Mouse (Mus musculus) gastrocnemius, adult 2 months (tissue): ENCODE measurements around the gene Set. TPM values are rescaled to one million over a fixed set of nuclear protein-coding genes. Genes with fewer than 3 reads are reported as not detected.

Experiments used
- DNase-seq: peaks from one replicate; pipeline ENCODE4 v3.0.0; 2022
- H3K27ac ChIP-seq: fragments of 200-600 bp; 2 replicates; pipeline ENCODE4 v1.8.1; 2022; ENCODE audit warnings: mild to moderate bottlenecking
- H3K4me3 ChIP-seq: fragments of 200-600 bp; 2 replicates; pipeline ENCODE4 v1.8.1; 2022; ENCODE audit warnings: mild to moderate bottlenecking, moderate library complexity
- CTCF ChIP-seq: fragments of 200-600 bp; IDR thresholded peaks from 2 replicates; pipeline ENCODE4 v1.8.1; 2022; ENCODE audit warnings: antibody characterized with exemption, mild to moderate bottlenecking, moderate library complexity
- intact Hi-C: fragments of 180-260 bp; cut with DNase I; formaldehyde crosslinking; loops from one replicate; pipeline ENCODE4 v1.15.1; 2025
- long read RNA-seq, 2 experiments: library from polyadenylated mRNA; stranded (forward); transcript quantifications; one replicate each; pipeline ENCODE4 v2.0.0; 2021
- total RNA-seq, 2 experiments: library from RNA; stranded (reverse); gene quantifications; 2 replicates each; pipeline ENCODE4 v1.2.3; 2021

Set gene
- 100 to 1,000 TPM in 1 of 2 experiments, 10 to 100 TPM in 1; 93.8 to 110 TPM for total RNA-seq
- long read RNA-seq, experiment 1, transcript Set-201 (8 exons, 2,834 nt) = major isoform, 60 of 67 reads
- long read RNA-seq, experiment 1, partial matches to known transcripts = 1 of 67 reads
- long read RNA-seq, experiment 1, other reads (novel, unspliced or antisense) = 5 of 67 reads
- long read RNA-seq, experiment 2, transcript Set-201 (8 exons, 2,834 nt) = major isoform, 63 of 75 reads
- long read RNA-seq, experiment 2, partial matches to known transcripts = 1 of 75 reads
- long read RNA-seq, experiment 2, other reads (novel, unspliced or antisense) = 9 of 75 reads

DNA sequence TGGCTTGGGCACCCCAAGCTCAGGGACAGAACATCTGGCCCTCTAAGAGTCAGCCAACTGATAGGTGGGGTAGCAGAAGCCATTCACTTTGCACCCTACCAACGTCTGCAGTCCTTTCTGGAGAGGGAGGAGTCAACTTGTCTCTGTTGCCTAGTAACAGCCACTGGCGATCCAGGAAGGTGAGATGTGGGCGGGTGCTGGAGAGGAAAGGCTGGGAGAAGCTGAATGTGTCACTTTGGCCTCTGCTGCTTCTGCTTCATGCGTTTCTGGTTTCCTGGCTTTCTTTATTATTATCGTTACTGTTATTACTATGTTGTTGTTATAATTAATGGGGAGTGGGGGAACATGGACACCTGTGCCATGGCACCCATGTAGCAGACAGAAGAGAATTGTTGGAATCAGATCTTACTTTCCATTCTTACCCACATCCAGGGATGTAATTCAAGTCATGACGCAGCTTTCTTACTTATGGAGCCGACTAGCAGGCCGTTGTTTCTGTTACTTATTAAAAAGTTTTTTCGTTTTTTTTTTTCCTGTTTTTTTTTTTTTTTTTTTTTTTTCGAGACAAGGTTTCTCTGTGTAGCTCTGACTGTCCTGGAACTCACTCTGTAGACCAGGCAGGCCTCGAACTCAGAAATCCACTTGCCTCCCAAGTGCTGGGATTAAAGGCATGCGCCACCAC, at the start of gene Set:
Set (plus strand) TSS at position 156 of the 682 bp plus-strand sequence.
- DNase-seq = no peak
- intact Hi-C loops = no loop called here
- Histone ChIP-seq H3K4me3 (no peak within 1 kb of the TSS), H3K27ac (no peak within 1 kb of the TSS)
- no peak for TF ChIP-seq CTCF

GRCm38 (mm10) chr2:30009101-30009500, 48.1 kb upstream of the Set start:
- no peak overlapping the region for H3K27ac ChIP-seq
- intact Hi-C loops = no loop called here
- DNase-seq = no peak
- no peak overlapping the region for H3K4me3 ChIP-seq
- TF ChIP-seq CTCF = no peak

DNA sequence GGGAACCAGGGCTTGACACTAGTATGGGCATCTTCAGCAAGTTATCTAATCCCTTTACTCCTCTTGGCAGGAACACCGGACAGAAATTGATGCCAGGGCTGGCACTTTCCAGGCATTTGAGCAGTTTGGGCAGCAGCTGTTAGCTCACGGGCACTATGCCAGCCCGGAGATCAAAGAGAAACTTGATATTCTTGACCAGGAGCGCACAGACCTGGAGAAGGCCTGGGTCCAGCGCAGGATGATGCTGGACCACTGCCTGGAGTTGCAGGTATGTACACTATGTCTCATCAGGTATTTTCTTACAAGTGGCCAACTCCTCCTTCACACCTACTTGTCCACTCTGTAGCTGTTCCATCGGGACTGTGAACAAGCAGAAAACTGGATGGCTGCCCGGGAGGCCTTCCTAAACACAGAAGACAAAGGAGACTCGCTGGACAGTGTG, 46.3 kb upstream of the Set start:
- Histone ChIP-seq H3K4me3 (no peak overlapping the region), H3K27ac (0 out of 2 replicates have a peak overlapping the region, but pooled peaks have one; percentile 12)
- no peak for TF ChIP-seq CTCF
- DNase-seq = peak; percentile 92
- intact Hi-C loops = no loop called here

DNA sequence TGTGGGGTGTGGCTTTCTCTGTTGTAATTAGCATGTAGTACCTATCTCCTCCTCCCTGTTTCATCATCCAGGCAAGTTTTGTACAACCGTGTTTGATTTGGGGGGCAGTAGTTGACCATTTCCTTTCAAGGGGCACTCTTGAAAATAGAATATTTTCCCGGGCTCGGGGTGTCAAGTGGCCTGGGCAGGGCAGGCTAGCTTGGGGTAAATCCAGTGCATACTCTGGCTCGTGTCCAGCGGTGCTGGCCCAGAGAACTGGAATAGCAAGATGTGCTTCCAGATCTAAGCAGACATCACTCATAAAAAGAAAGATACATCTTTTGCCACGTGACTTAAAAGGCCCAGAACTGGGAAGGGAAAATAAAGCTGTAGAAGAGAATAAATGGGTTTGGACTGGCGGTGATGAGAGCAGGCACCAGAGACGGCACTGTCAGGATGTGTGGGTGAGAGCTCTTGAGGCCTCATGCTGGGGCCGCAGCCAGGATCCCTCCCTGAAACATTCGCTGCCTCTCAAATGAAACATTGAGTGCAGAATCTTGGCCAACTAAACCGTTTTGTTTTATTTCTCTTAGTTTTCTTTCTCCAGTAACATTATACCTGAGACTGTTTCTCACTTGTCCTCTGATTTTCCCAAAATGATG, 42.7 kb upstream of the Set start:
- DNase-seq = peak; percentile 82
- peak overlapping the region; percentile 36 for H3K27ac ChIP-seq
- H3K4me3 ChIP-seq = no peak overlapping the region
- intact Hi-C loops = no loop called here
- no peak for TF ChIP-seq CTCF

DNA sequence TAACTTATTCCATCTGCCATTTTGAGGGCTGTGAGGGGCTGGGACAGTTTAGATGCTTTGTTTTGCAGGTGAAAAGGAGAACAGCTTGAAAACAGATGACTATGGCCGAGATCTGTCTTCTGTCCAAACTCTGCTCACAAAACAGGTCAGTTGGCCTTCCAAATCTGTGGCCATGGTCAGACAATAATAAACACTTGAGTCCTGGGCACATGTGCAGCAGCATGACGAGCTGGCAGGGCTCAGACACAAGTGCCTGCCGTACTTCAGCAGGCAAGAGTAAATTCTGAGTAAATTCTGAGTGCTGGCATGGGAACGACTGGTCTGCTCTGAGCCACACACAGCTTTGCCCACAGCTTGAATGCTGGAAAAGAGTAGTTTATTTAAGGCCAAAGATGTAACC, 31.7 kb upstream of the Set start:
- TF ChIP-seq CTCF = no peak
- DNase-seq = no peak
- Histone ChIP-seq H3K4me3 (no peak overlapping the region), H3K27ac (no peak overlapping the region)
- intact Hi-C loops = no loop called here

DNA sequence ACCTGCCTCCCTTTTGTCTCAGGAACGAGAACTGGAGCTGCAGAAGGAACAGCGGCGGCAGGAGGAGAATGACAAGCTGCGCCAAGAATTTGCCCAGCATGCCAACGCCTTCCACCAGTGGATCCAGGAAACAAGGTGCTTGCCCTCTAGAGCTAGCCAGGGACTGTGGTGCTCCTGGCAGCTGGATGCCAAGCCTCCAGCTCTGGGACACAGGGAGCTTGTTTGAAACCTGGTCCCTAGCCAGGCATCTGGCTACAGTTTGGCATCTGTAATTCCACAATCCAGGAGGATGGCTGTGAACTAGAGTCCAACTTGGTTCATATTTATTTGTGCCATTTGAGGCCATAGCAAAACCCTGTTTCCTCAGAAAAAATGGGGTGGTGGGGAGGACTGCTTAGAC, 30.2 kb upstream of the Set start:
- intact Hi-C loops = no loop called here

DNA sequence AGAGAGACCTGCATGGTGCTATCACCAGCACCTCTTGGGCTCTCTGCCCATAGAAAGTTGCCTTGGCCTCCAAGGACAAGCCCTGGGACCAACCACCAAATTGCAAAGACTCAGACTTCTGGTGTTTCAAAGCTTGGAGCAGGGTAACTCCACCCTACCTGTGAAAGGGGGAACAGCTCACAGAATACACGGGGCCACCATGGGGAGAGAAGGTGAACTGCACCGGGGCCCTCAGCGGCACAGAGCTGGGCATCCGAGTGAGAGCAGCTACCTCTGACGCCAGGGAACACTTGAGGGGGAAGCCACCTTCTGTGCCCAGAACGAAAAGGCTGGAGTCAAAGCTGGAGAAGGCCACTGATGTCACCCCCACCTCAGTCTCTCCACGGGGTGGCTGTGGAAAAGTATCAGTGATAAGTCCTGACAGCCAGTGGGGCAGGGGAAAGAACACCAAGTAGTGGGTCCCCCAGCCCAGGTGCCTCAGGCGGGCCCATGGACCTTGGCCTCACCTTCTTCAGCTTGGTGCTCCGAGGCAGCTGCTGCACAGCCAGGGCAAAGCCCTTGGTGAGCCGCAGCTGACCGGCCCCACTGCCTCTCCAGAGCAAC, 24.8 kb upstream of the Set start:
- Histone ChIP-seq H3K27ac (no peak overlapping the region), H3K4me3 (no peak overlapping the region)
- intact Hi-C loops = no loop called here
- TF ChIP-seq CTCF = peak; percentile 16; the same call in 1 of the 2 replicates
- DNase-seq = peak; percentile 20

More for the DNA sequence above, 30.2 kb upstream of the Set start:
- DNase-seq = no peak
- no peak for TF ChIP-seq CTCF
- no peak overlapping the region for H3K27ac ChIP-seq
- no peak overlapping the region for H3K4me3 ChIP-seq

- intact Hi-C loops = no loop called here
- DNase-seq = peak; percentile 18
- Histone ChIP-seq H3K27ac (no peak overlapping the region), H3K4me3 (no peak overlapping the region)
- TF ChIP-seq CTCF = no peak
Observed at GRCm38 (mm10) chr2:30032957-30033356, 24.2 kb upstream of the Set start.

DNA sequence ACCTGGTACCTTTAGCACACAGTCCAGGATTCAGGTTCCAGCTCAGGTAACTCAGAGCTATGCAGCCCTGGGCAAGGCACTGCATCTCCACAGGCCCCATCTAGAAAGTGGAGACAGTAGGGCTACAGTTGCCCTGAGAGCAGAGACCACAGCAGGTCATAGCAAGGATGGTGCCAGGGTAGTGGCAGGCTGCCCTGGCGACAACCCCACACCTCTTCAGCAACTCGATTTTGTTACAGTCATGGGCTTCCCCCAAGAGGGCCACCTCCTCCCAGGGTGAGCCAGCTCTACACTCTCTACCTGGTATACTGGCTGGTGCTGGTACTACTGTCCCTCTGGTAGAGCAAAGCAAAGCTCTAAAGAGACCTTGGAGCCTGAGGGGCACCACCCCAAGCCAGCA, 19.4 kb upstream of the Set start:
- H3K27ac ChIP-seq = no peak overlapping the region
- H3K4me3 ChIP-seq = no peak overlapping the region
- DNase-seq = peak; percentile 64
- intact Hi-C loops = no loop called here
- TF ChIP-seq CTCF = no peak

- no peak for TF ChIP-seq CTCF
- Histone ChIP-seq H3K4me3 (no peak overlapping the region), H3K27ac (no peak overlapping the region)
- intact Hi-C loops = no loop called here
- peak; percentile 3 for DNase-seq
Observed at GRCm38 (mm10) chr2:30038370-30038769, 18.8 kb upstream of the Set start.

GRCm38 (mm10) chr2:30039687-30040086, 17.5 kb upstream of the Set start:
- peak; percentile 6 for DNase-seq
- H3K27ac ChIP-seq = no peak overlapping the region
- no peak overlapping the region for H3K4me3 ChIP-seq
- TF ChIP-seq CTCF = no peak
- intact Hi-C loops = no loop called here

DNA sequence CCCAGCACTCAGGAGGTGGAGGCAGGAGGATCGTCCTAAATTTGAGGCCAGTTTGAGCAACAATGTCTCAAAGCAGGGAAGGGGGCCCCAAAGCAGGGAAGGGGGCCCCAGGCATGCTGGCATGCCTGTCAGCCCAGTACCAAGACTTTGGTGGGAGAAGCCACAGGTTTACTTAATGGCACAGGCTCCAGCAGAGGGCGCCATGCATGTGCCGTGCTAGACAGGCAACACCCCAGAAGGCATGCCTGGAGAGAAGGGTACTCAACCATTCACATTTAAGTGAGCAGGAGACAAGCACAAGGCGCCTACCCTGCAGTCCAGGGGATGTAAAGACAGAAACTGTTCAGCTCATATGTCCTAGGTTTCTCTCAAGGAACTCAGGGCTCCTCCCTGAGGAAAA, 14.7 kb upstream of the Set start:
- no peak overlapping the region for H3K4me3 ChIP-seq
- peak; percentile 80 for TF ChIP-seq CTCF
- intact Hi-C loops = loop anchor here (2.0 kb wide), 1 partner anchor 54 kb away; no protein-coding TSS in a partner anchor
- DNase-seq = peak; percentile 87
- H3K27ac ChIP-seq = no peak overlapping the region

DNA sequence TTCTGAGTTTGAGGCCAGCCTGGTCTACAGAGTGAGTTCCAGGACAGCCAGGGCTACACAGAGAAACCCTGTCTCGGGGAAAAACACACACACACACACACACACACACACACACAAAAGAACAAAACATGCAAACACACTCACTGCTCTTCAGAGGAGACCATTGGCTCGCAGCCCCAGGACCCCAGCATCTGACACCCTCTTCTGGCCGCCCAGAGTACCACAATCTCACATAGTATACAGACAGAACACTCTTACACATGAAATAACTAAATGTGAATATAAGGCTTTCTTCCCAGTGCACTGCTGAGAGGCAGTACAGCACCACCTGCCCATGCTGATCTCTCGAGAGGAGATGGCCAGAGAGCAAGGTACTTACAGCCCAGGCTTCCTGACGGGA, 12.6 kb upstream of the Set start:
- intact Hi-C loops = no loop called here
- no peak for DNase-seq
- Histone ChIP-seq H3K4me3 (no peak overlapping the region), H3K27ac (no peak overlapping the region)
- no peak for TF ChIP-seq CTCF
